Mouse (Mus musculus): ENCODE measurements around the gene Inpp4b. TPM values are rescaled to one million over a fixed set of nuclear protein-coding genes. Genes with fewer than 3 reads are reported as not detected.

Gene Inpp4b
- polyA plus RNA-seq, 1 experiment: not detected

DNA sequence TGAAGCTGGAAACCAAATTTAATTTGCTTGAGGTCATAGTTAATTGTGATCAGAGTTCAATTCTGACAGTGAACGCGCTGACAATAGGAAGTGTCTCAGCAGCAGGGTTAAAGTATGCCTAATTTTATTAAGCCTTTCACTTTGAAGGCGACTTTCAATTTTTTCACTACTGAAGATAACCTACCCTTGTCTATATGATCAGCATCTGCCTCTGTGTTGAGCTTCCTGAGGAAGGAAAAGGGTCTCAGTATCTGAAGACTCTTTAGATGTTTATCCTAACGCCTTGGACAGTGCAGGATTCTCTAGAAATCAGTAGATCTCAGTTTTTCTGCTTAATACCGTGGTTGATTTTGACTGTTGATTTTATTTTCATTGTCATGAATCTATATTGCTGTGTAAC lies 437.1 kb downstream of the Inpp4b start:
- Histone ChIP-seq H3K27ac (ENCODE audit: insufficient read depth, low read depth, low read length) (no peak overlapping the region), H3K4me1 (ENCODE audit: control insufficient read depth, insufficient read depth, low read length) (no peaks in the 10 kb centered on the region), H3K4me3 (ENCODE audit: insufficient read depth, low read depth, low read length) (no peak overlapping the region)
- 91% methylated on average over 5 of the region's 5 CpGs for WGBS
- TF ChIP-seq CTCF (IDR thresholded peaks at IDR 0.05; ENCODE audit: insufficient read depth, low read depth, low read length) (no peak), POLR2A (IDR thresholded peaks at IDR 0.05; ENCODE audit: insufficient read depth, low read depth, low read length) (no peak)

DNA sequence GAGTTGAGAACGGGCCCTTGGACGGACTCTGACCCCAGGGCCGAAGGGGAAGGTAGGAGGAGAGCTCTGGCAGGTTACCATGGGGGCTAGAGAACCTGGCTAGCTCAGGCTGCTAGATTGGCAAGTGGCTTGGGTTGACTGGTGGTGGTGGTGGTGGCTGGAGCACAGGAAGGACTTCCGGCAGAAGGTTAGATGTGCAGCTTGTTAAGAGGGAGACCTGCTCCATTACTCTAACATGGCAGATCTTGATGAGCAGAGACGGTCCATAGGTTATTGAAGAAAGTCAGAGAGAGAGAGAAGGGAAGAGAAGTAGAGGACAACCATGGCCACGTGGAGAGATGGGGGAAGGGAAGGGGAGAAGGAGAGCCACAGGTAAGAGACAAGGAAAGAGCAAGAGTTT lies 437.8 kb downstream of the Inpp4b start:
- no peak overlapping the region for H3K4me3 ChIP-seq (ENCODE audit: insufficient read depth, low read depth, low read length)
- TF ChIP-seq POLR2A (IDR thresholded peaks at IDR 0.05; ENCODE audit: insufficient read depth, low read depth, low read length) (no peak), CTCF (IDR thresholded peaks at IDR 0.05; ENCODE audit: insufficient read depth, low read depth, low read length) (no peak)
- H3K4me1 ChIP-seq (ENCODE audit: control insufficient read depth, insufficient read depth, low read length): no peaks in the 10 kb centered on the region
- 95% methylated on average over 6 of the region's 6 CpGs for whole genome bisulfite sequencing
- H3K27ac ChIP-seq (ENCODE audit: insufficient read depth, low read depth, low read length): no peak overlapping the region

DNA sequence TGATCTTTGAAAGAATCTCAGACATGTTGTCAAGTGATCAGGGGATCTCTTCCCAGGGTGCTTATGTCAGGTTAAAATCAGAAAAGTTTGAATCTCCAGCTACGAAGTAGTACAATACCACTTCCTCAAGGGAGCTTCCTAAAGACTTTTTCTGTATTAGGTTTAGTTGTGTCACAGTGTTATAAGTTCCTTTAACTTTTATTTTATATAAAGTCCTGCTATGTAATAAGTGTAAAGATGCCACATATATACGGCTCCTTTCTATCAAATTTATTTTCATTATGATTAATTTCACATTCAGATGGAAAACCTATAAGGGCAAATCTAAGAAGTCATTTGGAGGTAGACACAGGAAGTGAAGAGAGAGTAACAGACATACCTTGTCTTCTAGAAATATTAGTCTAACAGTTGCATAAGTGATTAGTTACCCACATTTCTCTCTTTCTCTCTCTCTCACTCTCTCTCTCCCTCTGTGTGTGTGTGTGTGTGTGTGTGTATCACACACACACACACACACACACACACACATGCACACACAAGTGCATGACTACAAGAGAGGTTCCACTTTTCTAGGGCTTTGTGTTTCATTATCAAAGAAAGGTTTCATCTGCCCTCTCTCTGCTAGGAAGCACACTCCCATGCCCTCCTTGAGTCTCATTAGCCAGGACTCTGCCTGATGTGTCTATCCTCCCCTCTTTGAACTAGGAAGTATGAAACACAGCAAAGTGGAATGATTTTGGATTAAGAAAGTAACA lies 438.7 kb downstream of the Inpp4b start:
- Histone ChIP-seq H3K27ac (ENCODE audit: insufficient read depth, low read depth, low read length) (no peak overlapping the region), H3K4me3 (ENCODE audit: insufficient read depth, low read depth, low read length) (no peak overlapping the region), H3K4me1 (ENCODE audit: control insufficient read depth, insufficient read depth, low read length) (no peaks in the 10 kb centered on the region)
- WGBS: 96% methylated on average over 2 of the region's 2 CpGs
- no peak for TF ChIP-seq CTCF (IDR thresholded peaks at IDR 0.05; ENCODE audit: insufficient read depth, low read depth, low read length)
- no peak for TF ChIP-seq POLR2A (IDR thresholded peaks at IDR 0.05; ENCODE audit: insufficient read depth, low read depth, low read length)

- H3K4me3 ChIP-seq (ENCODE audit: insufficient read depth, low read depth, low read length): no peak overlapping the region
- H3K27ac ChIP-seq (ENCODE audit: insufficient read depth, low read depth, low read length): no peak overlapping the region
- TF ChIP-seq POLR2A (IDR thresholded peaks at IDR 0.05; ENCODE audit: insufficient read depth, low read depth, low read length): no peak
- no peak for TF ChIP-seq CTCF (IDR thresholded peaks at IDR 0.05; ENCODE audit: insufficient read depth, low read depth, low read length)
- WGBS: 94% methylated on average over 4 of the region's 4 CpGs
- no peaks in the 10 kb centered on the region for H3K4me1 ChIP-seq (ENCODE audit: control insufficient read depth, insufficient read depth, low read length)
Measured at GRCm38 (mm10) chr8:81782781-81783180, 440.4 kb downstream of the Inpp4b start.

GRCm38 (mm10) chr8:81784775-81785174 lies 442.4 kb downstream of the Inpp4b start:
- TF ChIP-seq CTCF (IDR thresholded peaks at IDR 0.05; ENCODE audit: insufficient read depth, low read depth, low read length) (no peak), POLR2A (IDR thresholded peaks at IDR 0.05; ENCODE audit: insufficient read depth, low read depth, low read length) (no peak)
- Histone ChIP-seq H3K4me3 (ENCODE audit: insufficient read depth, low read depth, low read length) (no peak overlapping the region), H3K4me1 (ENCODE audit: control insufficient read depth, insufficient read depth, low read length) (no peaks in the 10 kb centered on the region), H3K27ac (ENCODE audit: insufficient read depth, low read depth, low read length) (no peak overlapping the region)
- WGBS: 90% methylated on average over 3 of the region's 3 CpGs

- Histone ChIP-seq H3K27ac (ENCODE audit: insufficient read depth, low read depth, low read length) (no peak overlapping the region), H3K4me1 (ENCODE audit: control insufficient read depth, insufficient read depth, low read length) (no peaks in the 10 kb centered on the region), H3K4me3 (ENCODE audit: insufficient read depth, low read depth, low read length) (no peak overlapping the region)
- TF ChIP-seq POLR2A (IDR thresholded peaks at IDR 0.05; ENCODE audit: insufficient read depth, low read depth, low read length) (no peak), CTCF (IDR thresholded peaks at IDR 0.05; ENCODE audit: insufficient read depth, low read depth, low read length) (no peak)
- 87% methylated on average over 2 of the region's 2 CpGs for WGBS
Measured at GRCm38 (mm10) chr8:81788498-81788897, 446.1 kb downstream of the Inpp4b start.

DNA sequence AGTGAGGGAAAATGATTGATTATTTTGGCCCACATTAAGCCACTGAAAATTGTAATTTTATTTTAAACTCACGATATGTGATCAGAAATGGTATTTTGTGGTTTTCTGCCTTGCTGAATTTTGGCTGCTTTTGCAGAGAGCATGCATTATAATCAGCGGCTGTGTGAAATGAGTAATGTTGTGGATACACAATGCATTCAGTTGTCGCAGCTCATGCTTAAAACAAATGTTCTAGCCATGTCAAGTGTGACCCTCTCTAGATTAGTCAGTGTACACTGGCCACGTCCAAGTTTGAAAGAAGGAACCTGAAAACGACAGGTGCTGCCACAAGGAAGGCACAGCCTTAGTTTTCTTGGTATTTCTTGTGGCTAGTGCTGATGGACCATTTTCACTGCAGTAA lies 450.3 kb downstream of the Inpp4b start:
- Histone ChIP-seq H3K4me3 (ENCODE audit: insufficient read depth, low read depth, low read length) (no peak overlapping the region), H3K27ac (ENCODE audit: insufficient read depth, low read depth, low read length) (no peak overlapping the region), H3K4me1 (ENCODE audit: control insufficient read depth, insufficient read depth, low read length) (no peaks in the 10 kb centered on the region)
- no peak for TF ChIP-seq POLR2A (IDR thresholded peaks at IDR 0.05; ENCODE audit: insufficient read depth, low read depth, low read length)
- TF ChIP-seq CTCF (IDR thresholded peaks at IDR 0.05; ENCODE audit: insufficient read depth, low read depth, low read length): no peak
- 60% methylated on average over 5 of the region's 5 CpGs for WGBS

- Histone ChIP-seq H3K27ac (ENCODE audit: insufficient read depth, low read depth, low read length) (no peak overlapping the region), H3K4me3 (ENCODE audit: insufficient read depth, low read depth, low read length) (no peak overlapping the region), H3K4me1 (ENCODE audit: control insufficient read depth, insufficient read depth, low read length) (no peaks in the 10 kb centered on the region)
- TF ChIP-seq POLR2A (IDR thresholded peaks at IDR 0.05; ENCODE audit: insufficient read depth, low read depth, low read length) (no peak), CTCF (IDR thresholded peaks at IDR 0.05; ENCODE audit: insufficient read depth, low read depth, low read length) (no peak)
- 56% methylated on average over 1 of the region's 1 CpGs for WGBS
Measured at GRCm38 (mm10) chr8:81798501-81798900, 456.1 kb downstream of the Inpp4b start.

- TF ChIP-seq CTCF (IDR thresholded peaks at IDR 0.05; ENCODE audit: insufficient read depth, low read depth, low read length): no peak
- no peak for TF ChIP-seq POLR2A (IDR thresholded peaks at IDR 0.05; ENCODE audit: insufficient read depth, low read depth, low read length)
- Histone ChIP-seq H3K4me1 (ENCODE audit: control insufficient read depth, insufficient read depth, low read length) (no peaks in the 10 kb centered on the region), H3K27ac (ENCODE audit: insufficient read depth, low read depth, low read length) (no peak overlapping the region), H3K4me3 (ENCODE audit: insufficient read depth, low read depth, low read length) (no peak overlapping the region)
Measured at GRCm38 (mm10) chr8:81800792-81801191, 458.4 kb downstream of the Inpp4b start.

All from olfactory bulb, adult 2 months (tissue).